Mouse (Mus musculus) forebrain, postnatal 0 days (tissue): Measurements from ENCODE around the gene Rimklb. TPM values are rescaled to one million over a fixed set of nuclear protein-coding genes. Genes with fewer than 3 reads are reported as not detected.
"Not testable (repeated sequence)": the region's sequence is repeated elsewhere in the genome, so short reads cannot be mapped to it uniquely, and the experiment has no call there.

Experiments
- ATAC-seq: fragments of 200-750 bp; cut with Nextera tagmentation; 2 replicates; pipeline ENCODE4 v1.8.0; 2017; ENCODE audit warnings: mild to moderate bottlenecking, moderate library complexity
- DNase-seq: peaks from one replicate; pipeline ENCODE4 v3.0.0-alpha.2; 2015
- H3K27ac ChIP-seq: fragments of 300-500 bp; sonication (generic); 2 replicates; pipeline ENCODE4 v1.5.1; 2014; ENCODE audit warnings: low read depth, mild to moderate bottlenecking, antibody characterized with exemption, low read length, moderate library complexity, mixed read lengths
- H3K27me3 ChIP-seq: fragments of 300-500 bp; sonication (generic); 2 replicates; pipeline ENCODE4 v1.6.1; 2014; ENCODE audit warnings: mild to moderate bottlenecking, low read length, mixed read lengths; ENCODE audit not compliant: insufficient read depth
- H3K36me3 ChIP-seq: fragments of 300-500 bp; sonication (generic); 2 replicates; pipeline ENCODE4 v1.6.1; 2014; ENCODE audit warnings: mild to moderate bottlenecking, moderate library complexity; ENCODE audit not compliant: insufficient read depth
- H3K4me1 ChIP-seq: fragments of 300-500 bp; sonication (generic); 2 replicates; pipeline ENCODE4 v1.6.1; 2014; ENCODE audit warnings: antibody characterized with exemption; ENCODE audit not compliant: insufficient read depth
- H3K4me2 ChIP-seq: fragments of 300-500 bp; sonication (generic); 2 replicates; pipeline ENCODE4 v1.6.1; 2014; ENCODE audit warnings: low read depth, mild to moderate bottlenecking, moderate library complexity
- H3K4me3 ChIP-seq: fragments of 300-500 bp; sonication (generic); 2 replicates; pipeline ENCODE4 v1.5.1; 2014; ENCODE audit warnings: low read depth, low read length, mixed read lengths
- H3K9ac ChIP-seq: fragments of 300-500 bp; sonication (generic); 2 replicates; pipeline ENCODE4 v1.6.1; 2014; ENCODE audit warnings: mild to moderate bottlenecking
- H3K9me3 ChIP-seq: fragments of 300-500 bp; sonication (generic); 2 replicates; pipeline ENCODE4 v1.6.1; 2016; ENCODE audit warnings: low read length
- CTCF ChIP-seq: sonication (generic); IDR thresholded peaks from 2 replicates; pipeline ENCODE4 v1.5.1; 2016; ENCODE audit warnings: antibody characterized with exemption, control low read depth, low read depth
- WGBS: fragments of 180-500 bp; shearing (Covaris S2); extraction: QIAGEN DNeasy Blood & Tissue Kit; methylation state at CpG from one replicate; pipeline ENCODE4 v1.1.7; 2014; 5-methylcytosine and 5-hydroxymethylcytosine counted together
- polyA plus RNA-seq: library from polyadenylated mRNA; unstranded; fragments of >200 nt; fragmentation: Nextera tagmentation; extraction: Ambion mirVana; gene quantifications from 2 replicates; pipeline ENCODE4 v1.2.1, GENCODE M21; 2015
- total RNA-seq: library from RNA; depleted of rRNA; stranded (reverse); fragments of >200 nt; gene quantifications from 2 replicates; pipeline ENCODE4 v1.2.3, GENCODE M21; 2014

Gene Rimklb
- total and polyA plus RNA-seq, 2 experiments from 2014 or later, result 104 to 159 TPM

DNA sequence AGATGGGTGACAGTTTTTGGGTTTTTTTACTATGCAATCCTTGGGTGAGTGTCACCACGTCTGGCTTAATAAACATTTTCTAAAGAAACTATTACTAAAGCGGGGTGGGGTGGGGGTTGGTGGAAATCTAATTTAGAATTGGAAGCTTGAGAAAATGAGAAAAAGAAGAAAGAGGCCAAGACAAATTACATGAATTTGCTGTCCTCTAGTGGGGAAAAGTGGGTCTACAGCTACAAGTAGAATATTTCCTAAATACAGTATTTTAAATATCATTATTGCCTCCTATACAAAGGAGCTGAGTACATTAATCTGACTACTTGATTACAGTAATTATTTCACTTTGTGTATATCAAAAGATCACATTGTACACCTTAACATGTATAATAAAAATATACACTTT, 20.8 kb upstream of the Rimklb start:
- no peaks in the 10 kb centered on the region for H3K27me3 ChIP-seq
- no peaks in the 10 kb centered on the region for H3K9me3 ChIP-seq
- no peak overlapping the region for H3K4me3 ChIP-seq
- H3K4me1 ChIP-seq, result no peaks in the 10 kb centered on the region
- no peak overlapping the region for H3K9ac ChIP-seq
- TF ChIP-seq CTCF, result peak; percentile 79
- DNase-seq (peak; percentile 70), ATAC-seq (peak; percentile 50; the same call in 1 of the 2 replicates)
- H3K4me2 ChIP-seq, result no peak overlapping the region
- 17% methylated on average over 2 of the region's 2 CpGs for WGBS
- no peaks in the 10 kb centered on the region for H3K36me3 ChIP-seq
- no peak overlapping the region for H3K27ac ChIP-seq

DNA sequence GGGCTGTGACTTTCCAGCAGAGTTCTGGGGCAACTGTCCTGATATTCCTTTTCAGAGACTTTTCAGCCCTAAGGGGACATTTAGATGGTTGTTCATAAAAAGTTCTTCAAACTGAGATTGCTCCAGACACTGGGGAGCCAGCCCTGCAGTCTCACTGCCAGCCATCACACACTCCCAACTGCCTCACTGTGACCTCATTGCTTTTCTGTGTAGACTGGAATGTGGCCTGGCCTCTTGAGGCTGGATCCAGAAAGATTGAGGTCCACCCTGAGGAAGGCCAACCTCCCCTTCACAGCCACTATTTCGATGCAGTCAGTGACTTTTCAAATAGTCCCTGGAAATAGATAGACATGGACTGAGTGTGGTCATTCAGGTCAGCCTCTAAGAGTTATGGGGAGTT, 19.1 kb upstream of the Rimklb start:
- Histone ChIP-seq H3K9me3 (no peaks in the 10 kb centered on the region), H3K4me1 (no peaks in the 10 kb centered on the region), H3K4me2 (no peak overlapping the region), H3K36me3 (no peaks in the 10 kb centered on the region), H3K4me3 (no peak overlapping the region), H3K9ac (no peak overlapping the region), H3K27me3 (no peaks in the 10 kb centered on the region), H3K27ac (no peak overlapping the region)
- TF ChIP-seq CTCF, result no peak
- DNase-seq (no peak), ATAC-seq (no peak)
- 86% methylated on average over 1 of the region's 1 CpGs for WGBS

DNA sequence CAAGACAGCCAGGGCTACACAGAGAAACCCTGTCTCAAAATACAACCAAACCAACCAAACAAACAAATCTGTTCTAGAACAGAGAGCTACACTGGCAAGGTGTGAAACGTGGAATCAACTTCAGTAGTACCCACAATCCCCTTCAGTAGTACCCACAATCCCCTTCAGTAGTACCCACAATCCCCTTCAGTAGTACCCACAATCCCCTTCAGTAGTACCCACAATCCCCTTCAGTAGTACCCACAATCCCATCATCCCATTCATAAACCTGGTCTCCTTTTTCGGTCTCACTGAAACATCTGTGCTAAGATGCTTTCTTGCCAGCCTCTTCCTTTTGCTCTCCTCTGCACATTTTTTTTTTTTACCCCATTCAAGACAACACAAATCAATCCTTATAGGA, 17.2 kb upstream of the Rimklb start:
- not testable (repeated sequence) for H3K36me3 ChIP-seq, H3K4me1 ChIP-seq, H3K27ac ChIP-seq, H3K4me3 ChIP-seq, DNase-seq, H3K9ac ChIP-seq, H3K4me2 ChIP-seq, H3K9me3 ChIP-seq, ATAC-seq, H3K27me3 ChIP-seq
- WGBS, result 94% methylated on average over 2 of the region's 2 CpGs

DNA sequence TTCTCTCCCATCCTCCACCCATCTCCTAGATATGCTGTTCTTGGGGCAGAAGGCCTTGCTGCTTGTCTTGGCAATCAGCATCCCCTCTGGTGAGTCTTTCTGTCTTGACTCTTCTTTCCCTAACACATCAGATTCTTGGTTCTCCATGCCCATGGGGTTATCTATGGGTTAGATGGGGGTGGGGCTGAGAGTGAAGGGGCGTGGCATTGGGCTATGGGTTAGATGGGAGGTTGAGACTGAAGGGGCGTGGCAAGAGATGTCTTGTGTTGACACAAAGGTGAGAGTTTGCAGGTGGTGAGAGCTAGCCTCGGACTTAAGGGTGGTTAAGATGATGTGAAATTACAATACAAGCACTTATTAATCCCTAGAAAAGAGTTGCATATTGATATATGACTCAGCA, 15.8 kb upstream of the Rimklb start:
- H3K9ac ChIP-seq, result no peak overlapping the region
- WGBS, result 86% methylated on average over 3 of the region's 3 CpGs
- H3K4me1 ChIP-seq, result no peaks in the 10 kb centered on the region
- H3K4me2 ChIP-seq, result no peak overlapping the region
- H3K9me3 ChIP-seq, result no peaks in the 10 kb centered on the region
- ATAC-seq, result no peak
- no peak for TF ChIP-seq CTCF
- H3K27me3 ChIP-seq, result no peaks in the 10 kb centered on the region
- no peak for DNase-seq
- no peak overlapping the region for H3K4me3 ChIP-seq
- H3K27ac ChIP-seq, result no peak overlapping the region
- H3K36me3 ChIP-seq, result no peaks in the 10 kb centered on the region

DNA sequence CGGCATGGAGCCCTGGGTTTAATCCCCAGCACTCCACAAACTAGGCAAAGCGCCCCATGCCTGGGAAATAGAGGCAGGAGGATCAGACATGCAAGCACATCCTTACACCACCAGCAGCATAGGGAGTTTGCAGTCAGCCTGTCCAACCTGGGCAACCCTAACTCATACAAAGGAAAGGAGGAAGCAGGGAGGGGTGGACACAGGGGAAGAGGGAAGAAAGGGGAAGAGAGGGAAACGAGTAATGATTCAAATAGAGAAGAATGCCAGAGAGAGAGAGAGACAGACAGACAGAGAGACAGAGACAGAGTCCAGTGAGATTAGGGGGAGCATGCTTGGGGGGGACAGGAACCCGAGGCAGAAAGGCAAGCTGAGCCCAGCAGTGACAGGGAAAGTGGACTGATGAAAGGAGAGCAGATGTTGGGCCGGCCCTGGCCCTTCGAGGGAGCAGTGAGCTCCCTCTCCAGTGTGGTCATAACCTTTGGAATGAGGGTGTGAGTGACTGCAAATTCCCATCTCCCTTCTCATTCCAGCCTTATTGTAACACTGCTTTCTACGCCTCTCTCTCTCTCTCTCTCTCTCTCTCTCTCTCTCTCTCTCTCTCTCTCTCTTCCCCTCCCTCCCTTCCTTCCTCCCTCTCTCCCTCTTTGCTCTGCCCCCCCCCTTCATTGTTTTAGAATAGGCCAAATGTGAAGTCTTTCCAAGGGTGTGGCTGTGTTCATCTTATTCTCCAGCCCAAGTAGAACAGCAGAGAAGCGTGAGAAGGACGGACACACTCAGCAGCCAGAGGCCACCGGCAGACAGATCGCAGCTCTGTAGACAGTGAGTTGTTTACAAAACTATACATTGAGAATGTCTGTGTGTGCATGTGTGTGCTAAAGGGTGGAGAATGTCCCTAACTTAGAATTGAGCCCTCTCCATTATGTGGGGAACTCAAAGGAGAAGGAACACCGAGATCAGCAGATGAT, 14.6 kb upstream of the Rimklb start:
- no peaks in the 10 kb centered on the region for H3K4me1 ChIP-seq
- H3K27ac ChIP-seq, result no peak overlapping the region
- no peaks in the 10 kb centered on the region for H3K27me3 ChIP-seq
- no peak for TF ChIP-seq CTCF
- ATAC-seq, result no peak
- no peak overlapping the region for H3K4me2 ChIP-seq
- H3K9me3 ChIP-seq, result no peaks in the 10 kb centered on the region
- H3K36me3 ChIP-seq, result no peaks in the 10 kb centered on the region
- no peak overlapping the region for H3K9ac ChIP-seq
- WGBS, result 67% methylated on average over 12 of the region's 12 CpGs
- DNase-seq, result no peak
- no peak overlapping the region for H3K4me3 ChIP-seq

GRCm38 (mm10) chr6:122508494-122508893, 9.9 kb upstream of the Rimklb start:
- Histone ChIP-seq H3K9me3 (no peaks in the 10 kb centered on the region), H3K4me2 (no peak overlapping the region), H3K4me1 (no peaks in the 10 kb centered on the region), H3K27me3 (no peaks in the 10 kb centered on the region), H3K9ac (no peak overlapping the region), H3K4me3 (no peak overlapping the region), H3K27ac (no peak overlapping the region), H3K36me3 (no peaks in the 10 kb centered on the region)
- ATAC-seq (no peak), DNase-seq (no peak)
- TF ChIP-seq CTCF, result no peak
- WGBS, result 87% methylated on average over 8 of the region's 8 CpGs

- DNase-seq, result no peak
- Histone ChIP-seq H3K4me1 (no peaks in the 10 kb centered on the region), H3K27ac (no peak within 1 kb of the TSS), H3K4me2 (no peak within 1 kb of the TSS), H3K36me3 (no peaks in the 10 kb centered on the region), H3K4me3 (no peak within 1 kb of the TSS), H3K27me3 (no peaks in the 10 kb centered on the region), H3K9ac (no peak within 1 kb of the TSS), H3K9me3 (no peaks in the 10 kb centered on the region)
- ATAC-seq, result no peak
- no peak for TF ChIP-seq CTCF
- WGBS, result 88% methylated on average over 3 of the region's 3 CpGs
Observed at GRCm38 (mm10) chr6:122505545-122505944, 7.0 kb upstream of the Rimklb start, which contains the start of gene Mfap5. Gene Mfap5, plus strand, starts transcription at chr6:122505845.
